In the genomic region with DNA sequence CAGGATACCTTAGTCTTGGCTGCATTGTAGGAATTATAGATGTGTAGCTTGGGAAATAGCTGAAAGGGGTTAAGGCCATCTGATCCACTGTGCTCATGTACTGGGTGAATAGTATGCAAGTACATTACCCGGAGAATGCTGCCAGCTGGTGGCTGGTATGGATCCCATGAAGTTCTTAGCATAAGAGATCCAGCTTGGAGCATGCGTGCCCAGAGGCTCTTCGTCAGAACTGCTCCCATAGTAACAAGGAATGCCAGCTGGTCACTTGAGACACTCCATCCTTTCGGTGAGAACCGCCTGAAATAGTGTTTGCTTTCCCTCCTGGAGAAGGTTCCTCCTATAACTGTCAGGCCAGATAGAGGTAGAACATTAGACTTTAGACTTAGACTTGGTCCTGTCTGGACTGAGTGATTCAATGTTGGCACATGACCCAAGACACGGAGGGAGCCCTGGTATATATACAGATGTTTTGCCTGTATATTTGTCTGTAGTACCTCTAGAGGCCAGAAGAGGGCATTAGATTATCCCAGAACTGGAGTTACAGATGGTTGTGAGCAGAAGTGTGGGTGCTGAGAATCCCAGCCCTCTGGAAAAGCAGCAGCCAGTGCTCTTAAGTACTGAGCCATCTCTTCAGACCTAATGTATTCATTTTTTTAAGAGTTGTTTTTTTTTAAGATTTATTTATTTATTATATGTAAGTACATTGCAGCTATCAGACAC, we compare ENCODE assay signal across 9 mouse cellular contexts. TPM values are rescaled to one million over a fixed set of nuclear protein-coding genes. Genes with fewer than 3 reads are reported as not detected.
DNase-seq lines count a peak whose midpoint lies in the region; ATAC-seq and TF ChIP-seq lines count a peak whose summit lies in the region.
"Had no signal": no experiment of that assay in that cellular context is flagged by ENCODE, and none has a peak within 500 bp of the region (broad histone marks: within the 10 kb centered on the region; RNA-seq: fewer than 3 reads in every experiment).

No protein-coding gene starts in this region.

- peak; percentile 62 for DNase-seq in CD4-positive, CD25-positive, alpha-beta regulatory T cell, adult 2 months (ENCODE audit: low read depth, low spot score)
- DNase-seq in layer of hippocampus, adult 2 months (ENCODE audit: low spot score in 2 of 2), result peak; percentile 25 to 46
- no peak for DNase-seq in layer of hippocampus, postnatal 14 days (ENCODE audit: low spot score in 2 of 2)
- DNase-seq in left cerebral cortex, postnatal 10 days (ENCODE audit: extremely low spot score in 1 of 2, low spot score in 2 of 2), result peak; percentile 57 to 77
- peak; percentile 68 for DNase-seq in right cerebral cortex, postnatal 14 days
- no peak for DNase-seq in adrenal gland, postnatal 14 days
- no peak for DNase-seq in yolk sac, embryonic 10.5 days (ENCODE audit: low spot score)

- no peak for ATAC-seq in CD4-positive, CD25-positive, alpha-beta regulatory T cell, adult 4 months

- H3K4me3 ChIP-seq in layer of hippocampus, adult 2 months, result no peak overlapping the region
- H3K4me3 ChIP-seq: embryonic facial prominence, embryonic 13.5 days had no signal

- peak; percentile 64 for TF ChIP-seq CTCF in layer of hippocampus, adult 2 months (conservative IDR thresholded peaks at IDR 0.05)

- intact Hi-C loops in left cerebral cortex, postnatal 10 days (cut with DNase I), result loop anchor here (2.0 kb wide), 1 partner anchor 33 kb away; no protein-coding TSS in a partner anchor

- H3K27ac ChIP-seq in layer of hippocampus, adult 2 months, result peak overlapping the region; percentile 70
- H3K27ac ChIP-seq: embryonic facial prominence, embryonic 13.5 days had no signal

RNA-seq across cellular contexts. Expression of a gene that starts 7.0 kb away (rescaled TPM):
- 1,000 to 10,000 TPM; 2,790 to 2,877 TPM for polyA plus RNA-seq in CD4-positive, CD25-positive, alpha-beta regulatory T cell, adult 4 months (2017; shearing (Covaris generic))
- 100 to 1,000 TPM; 478 to 491 TPM for total RNA-seq in layer of hippocampus, adult 2 months (2021)
- 100 to 1,000 TPM; 453 to 549 TPM for total RNA-seq in layer of hippocampus, postnatal 14 days (2021)
- total RNA-seq in left cerebral cortex, postnatal 10 days (2021), result 100 to 1,000 TPM; 438 to 477 TPM
- 806 and 848 TPM in 2 replicates for total RNA-seq in adrenal gland, postnatal 14 days (2021)

RNA-seq across cellular contexts. Expression of a gene that starts 48.9 kb away (rescaled TPM):
- polyA plus RNA-seq in CD4-positive, CD25-positive, alpha-beta regulatory T cell, adult 4 months (2017; shearing (Covaris generic)), result 10 to 100 TPM; 12.6 to 16.4 TPM
- 10 to 100 TPM; 49.0 to 54.7 TPM for total RNA-seq in layer of hippocampus, adult 2 months (2021)
- total RNA-seq in layer of hippocampus, postnatal 14 days (2021), result 10 to 100 TPM; 57.8 to 61.8 TPM
- total RNA-seq in left cerebral cortex, postnatal 10 days (2021), result 10 to 100 TPM; 62.6 to 67.4 TPM
- total RNA-seq in adrenal gland, postnatal 14 days (2021), result 28.8 and 30.3 TPM in 2 replicates

RNA-seq across cellular contexts. Expression of a gene that starts 49.1 kb away (rescaled TPM):
- polyA plus RNA-seq in CD4-positive, CD25-positive, alpha-beta regulatory T cell, adult 4 months (2017; shearing (Covaris generic)), result 10 to 100 TPM; 16.9 to 20.0 TPM
- 10 to 100 TPM; 19.5 to 20.6 TPM for total RNA-seq in layer of hippocampus, adult 2 months (2021)
- 10 to 100 TPM; 22.8 to 24.4 TPM for total RNA-seq in layer of hippocampus, postnatal 14 days (2021)
- total RNA-seq in left cerebral cortex, postnatal 10 days (2021), result 10 to 100 TPM; 27.5 to 30.6 TPM
- total RNA-seq in adrenal gland, postnatal 14 days (2021), result 13.7 and 13.8 TPM in 2 replicates

Comparison
In these comparisons a context has a peak if more than half of its experiments do, and no peak if none do; other contexts are left out.
1. DNase-seq: peak in CD4-positive, CD25-positive, alpha-beta regulatory T cell, adult 2 months (single experiment), layer of hippocampus, adult 2 months (2 of 2), left cerebral cortex, postnatal 10 days (2 of 2) and right cerebral cortex, postnatal 14 days (single experiment); none in layer of hippocampus, postnatal 14 days (0 of 2), adrenal gland, postnatal 14 days (single experiment) and yolk sac, embryonic 10.5 days (single experiment).